Mouse (Mus musculus): ENCODE data around the gene Hmgb1. TPM values are rescaled to one million over a fixed set of nuclear protein-coding genes. Genes with fewer than 3 reads are reported as not detected.

The Hmgb1 gene
- polyA plus RNA-seq, 1 experiment, result 231 TPM

- peak; percentile 27; the same call in 1 of the 2 replicates for TF ChIP-seq POLR2A (IDR thresholded peaks at IDR 0.05; ENCODE audit: borderline replicate concordance, control insufficient read depth, low read depth, low read length)
- TF ChIP-seq CTCF (IDR thresholded peaks at IDR 0.05; ENCODE audit: control insufficient read depth, insufficient read depth, low read length), result peak; percentile 87
- 2% methylated on average over 26 of the region's 26 CpGs for WGBS
Measured at GRCm38 (mm10) chr5:149006362-149007294, 177.7 kb downstream of the Hmgb1 start.

GRCm38 (mm10) chr5:149005701-149006361 is 178.5 kb downstream of the Hmgb1 start:
- no peak overlapping the region for H3K4me3 ChIP-seq (replicated peaks; ENCODE audit: control insufficient read depth, low read depth, low read length)
- WGBS, result 18% methylated on average over 9 of the region's 9 CpGs
- peak overlapping the region; percentile 18; the same call in 1 of the 2 replicates for H3K27ac ChIP-seq (ENCODE audit: control insufficient read depth, insufficient read depth, low read depth, low read length, poor library complexity)
- TF ChIP-seq CTCF (IDR thresholded peaks at IDR 0.05; ENCODE audit: control insufficient read depth, insufficient read depth, low read length) (no peak), POLR2A (IDR thresholded peaks at IDR 0.05; ENCODE audit: borderline replicate concordance, control insufficient read depth, low read depth, low read length) (no peak)
- no peaks in the 10 kb centered on the region for H3K4me1 ChIP-seq (ENCODE audit: control insufficient read depth, insufficient read depth, low read length)

More at GRCm38 (mm10) chr5:149006362-149007294, 177.7 kb downstream of the Hmgb1 start:
- Histone ChIP-seq H3K27ac (ENCODE audit: control insufficient read depth, insufficient read depth, low read depth, low read length, poor library complexity) (peak overlapping the region; percentile 2; the same call in 1 of the 2 replicates), H3K4me1 (ENCODE audit: control insufficient read depth, insufficient read depth, low read length) (no peaks in the 10 kb centered on the region), H3K4me3 (replicated peaks; ENCODE audit: control insufficient read depth, low read depth, low read length) (no peak overlapping the region)

GRCm38 (mm10) chr5:149005083-149005482 is 179.2 kb downstream of the Hmgb1 start:
- Histone ChIP-seq H3K4me3 (replicated peaks; ENCODE audit: control insufficient read depth, low read depth, low read length) (no peak overlapping the region), H3K27ac (ENCODE audit: control insufficient read depth, insufficient read depth, low read depth, low read length, poor library complexity) (no peak overlapping the region), H3K4me1 (ENCODE audit: control insufficient read depth, insufficient read depth, low read length) (no peaks in the 10 kb centered on the region)
- WGBS, result 13% methylated on average over 9 of the region's 9 CpGs
- TF ChIP-seq POLR2A (IDR thresholded peaks at IDR 0.05; ENCODE audit: borderline replicate concordance, control insufficient read depth, low read depth, low read length) (no peak), CTCF (IDR thresholded peaks at IDR 0.05; ENCODE audit: control insufficient read depth, insufficient read depth, low read length) (no peak)

- WGBS, result 77% methylated on average over 2 of the region's 2 CpGs
- H3K4me1 ChIP-seq (ENCODE audit: control insufficient read depth, insufficient read depth, low read length), result no peaks in the 10 kb centered on the region
- no peak overlapping the region for H3K27ac ChIP-seq (ENCODE audit: control insufficient read depth, insufficient read depth, low read depth, low read length, poor library complexity)
- TF ChIP-seq CTCF (IDR thresholded peaks at IDR 0.05; ENCODE audit: control insufficient read depth, insufficient read depth, low read length) (no peak), POLR2A (IDR thresholded peaks at IDR 0.05; ENCODE audit: borderline replicate concordance, control insufficient read depth, low read depth, low read length) (no peak)
- no peak overlapping the region for H3K4me3 ChIP-seq (replicated peaks; ENCODE audit: control insufficient read depth, low read depth, low read length)
Measured at GRCm38 (mm10) chr5:149003137-149003536, 181.2 kb downstream of the Hmgb1 start.

- WGBS, result 86% methylated on average over 6 of the region's 6 CpGs
Measured at GRCm38 (mm10) chr5:149002803-149003115, 181.5 kb downstream of the Hmgb1 start.

DNA sequence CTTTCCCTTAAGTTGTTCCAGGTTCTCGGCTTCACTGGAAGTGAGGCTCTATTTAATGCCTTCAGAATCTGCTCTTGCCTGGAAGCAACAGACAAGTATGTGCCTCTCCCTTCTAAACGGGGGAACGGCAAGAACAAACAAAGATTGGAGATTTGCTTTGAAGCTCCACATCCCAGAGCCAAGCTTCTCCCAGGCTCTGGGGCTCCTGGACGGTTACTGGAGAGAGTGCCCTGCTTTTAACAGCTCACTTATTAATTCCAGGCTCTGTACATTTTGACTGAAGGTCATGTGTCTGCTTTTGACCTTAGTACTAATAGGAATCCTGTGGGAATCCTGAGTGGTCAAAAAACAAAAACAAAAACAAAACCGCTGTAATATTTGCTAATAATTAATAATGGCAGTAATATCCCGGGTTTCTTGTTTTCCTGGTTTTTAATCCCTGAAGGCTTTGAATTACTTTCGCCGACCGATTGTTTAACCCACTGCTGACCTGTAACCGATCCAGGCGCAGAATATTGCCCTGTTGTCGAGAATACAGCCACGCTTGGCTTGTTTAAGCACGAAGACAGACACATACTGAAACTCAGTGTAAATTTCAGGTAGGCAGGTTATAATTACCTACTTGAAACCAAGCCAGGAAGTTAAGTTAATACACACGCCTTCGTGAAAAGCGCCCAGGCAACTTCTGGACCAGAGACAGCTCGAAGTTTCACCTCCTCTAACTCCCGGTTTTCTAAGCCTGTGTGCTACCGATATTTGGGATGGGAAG is 182.1 kb downstream of the Hmgb1 start:
- no peak overlapping the region for H3K4me3 ChIP-seq (replicated peaks; ENCODE audit: control insufficient read depth, low read depth, low read length)
- WGBS, result 87% methylated on average over 20 of the region's 20 CpGs
- no peak overlapping the region for H3K27ac ChIP-seq (ENCODE audit: control insufficient read depth, insufficient read depth, low read depth, low read length, poor library complexity)
- H3K4me1 ChIP-seq (ENCODE audit: control insufficient read depth, insufficient read depth, low read length), result no peaks in the 10 kb centered on the region
- TF ChIP-seq POLR2A (IDR thresholded peaks at IDR 0.05; ENCODE audit: borderline replicate concordance, control insufficient read depth, low read depth, low read length), result no peak
- TF ChIP-seq CTCF (IDR thresholded peaks at IDR 0.05; ENCODE audit: control insufficient read depth, insufficient read depth, low read length), result no peak

More at GRCm38 (mm10) chr5:149002803-149003115, 181.5 kb downstream of the Hmgb1 start:
- no peak for TF ChIP-seq POLR2A (IDR thresholded peaks at IDR 0.05; ENCODE audit: borderline replicate concordance, control insufficient read depth, low read depth, low read length)
- no peak overlapping the region for H3K27ac ChIP-seq (ENCODE audit: control insufficient read depth, insufficient read depth, low read depth, low read length, poor library complexity)
- no peak overlapping the region for H3K4me3 ChIP-seq (replicated peaks; ENCODE audit: control insufficient read depth, low read depth, low read length)
- H3K4me1 ChIP-seq (ENCODE audit: control insufficient read depth, insufficient read depth, low read length), result no peaks in the 10 kb centered on the region

DNA sequence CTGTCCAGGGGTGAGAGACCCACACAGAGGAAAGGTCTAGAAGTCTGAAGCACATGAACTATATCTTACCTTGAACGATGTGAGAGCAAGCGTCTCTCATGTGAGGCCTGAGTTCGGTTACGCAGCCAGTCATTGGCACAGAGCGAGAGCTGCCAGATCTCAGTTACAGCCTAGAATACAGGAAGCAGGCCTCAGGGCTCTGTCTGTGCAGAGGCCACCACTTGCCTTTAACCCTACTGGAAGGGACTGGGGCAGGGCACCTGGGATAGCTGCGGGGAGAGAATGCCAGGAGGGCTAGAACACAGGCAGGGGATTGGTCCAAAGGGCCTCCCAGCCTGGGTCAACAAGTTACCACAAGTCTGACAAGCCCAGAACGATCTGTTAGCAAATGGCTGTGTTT is 184.5 kb downstream of the Hmgb1 start:
- Histone ChIP-seq H3K4me1 (ENCODE audit: control insufficient read depth, insufficient read depth, low read length) (no peaks in the 10 kb centered on the region), H3K27ac (ENCODE audit: control insufficient read depth, insufficient read depth, low read depth, low read length, poor library complexity) (no peak overlapping the region), H3K4me3 (replicated peaks; ENCODE audit: control insufficient read depth, low read depth, low read length) (no peak overlapping the region)
- TF ChIP-seq CTCF (IDR thresholded peaks at IDR 0.05; ENCODE audit: control insufficient read depth, insufficient read depth, low read length) (no peak), POLR2A (IDR thresholded peaks at IDR 0.05; ENCODE audit: borderline replicate concordance, control insufficient read depth, low read depth, low read length) (no peak)
- WGBS, result 74% methylated on average over 7 of the region's 7 CpGs

- no peak overlapping the region for H3K27ac ChIP-seq (ENCODE audit: control insufficient read depth, insufficient read depth, low read depth, low read length, poor library complexity)
- no peak for TF ChIP-seq POLR2A (IDR thresholded peaks at IDR 0.05; ENCODE audit: borderline replicate concordance, control insufficient read depth, low read depth, low read length)
- TF ChIP-seq CTCF (IDR thresholded peaks at IDR 0.05; ENCODE audit: control insufficient read depth, insufficient read depth, low read length), result no peak
- H3K4me3 ChIP-seq (replicated peaks; ENCODE audit: control insufficient read depth, low read depth, low read length), result no peak overlapping the region
- no peaks in the 10 kb centered on the region for H3K4me1 ChIP-seq (ENCODE audit: control insufficient read depth, insufficient read depth, low read length)
- WGBS, result 89% methylated on average over 14 of the region's 14 CpGs
Measured at GRCm38 (mm10) chr5:148998512-148998911, 185.8 kb downstream of the Hmgb1 start.

Measured in bone marrow, adult 2 months (tissue).